Mouse (Mus musculus): ENCODE measurements around the gene Dusp1. TPM values are rescaled to one million over a fixed set of nuclear protein-coding genes. Genes with fewer than 3 reads are reported as not detected.

The Dusp1 gene
- polyA plus RNA-seq, 2 experiments from 2014 or later = 24.6 to 24.7 TPM

DNA sequence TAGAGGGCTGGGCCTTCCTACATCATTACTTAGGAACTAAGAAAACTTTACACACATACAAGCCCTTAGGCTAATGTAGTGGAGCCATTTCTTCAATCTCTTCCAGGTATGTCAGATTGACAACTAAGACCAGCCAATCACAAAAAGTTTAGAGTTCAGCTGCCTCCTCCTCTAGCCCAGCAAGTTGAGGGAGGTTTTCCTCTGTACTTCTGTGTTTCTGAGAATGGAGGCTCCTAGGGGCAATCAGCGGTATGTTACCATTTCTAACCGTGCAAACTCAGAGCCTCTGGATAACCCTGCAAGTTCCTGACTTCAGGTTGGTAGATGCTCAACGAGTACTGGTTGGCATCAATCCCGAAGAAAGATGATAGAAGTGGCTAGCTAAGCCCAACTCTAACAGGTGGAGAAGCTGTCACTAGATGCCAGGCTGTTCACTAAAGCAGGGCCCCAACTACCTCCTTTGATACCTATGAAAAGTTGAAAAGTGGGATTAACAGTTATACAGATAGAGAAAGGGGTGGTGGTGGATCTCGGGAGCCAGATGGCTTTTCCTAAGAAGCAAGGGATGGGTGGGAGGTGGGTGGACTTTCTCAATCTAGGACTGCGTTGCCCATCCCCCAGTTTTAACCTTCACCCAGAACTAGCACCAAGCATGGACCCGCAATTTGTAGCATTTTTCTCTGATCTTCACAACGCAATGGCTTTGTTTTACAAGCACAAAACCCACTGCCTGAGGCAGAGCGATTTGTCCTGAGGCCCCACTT is 1.2 kb downstream of the Dusp1 start:
- peak; percentile 86 for ATAC-seq

DNA sequence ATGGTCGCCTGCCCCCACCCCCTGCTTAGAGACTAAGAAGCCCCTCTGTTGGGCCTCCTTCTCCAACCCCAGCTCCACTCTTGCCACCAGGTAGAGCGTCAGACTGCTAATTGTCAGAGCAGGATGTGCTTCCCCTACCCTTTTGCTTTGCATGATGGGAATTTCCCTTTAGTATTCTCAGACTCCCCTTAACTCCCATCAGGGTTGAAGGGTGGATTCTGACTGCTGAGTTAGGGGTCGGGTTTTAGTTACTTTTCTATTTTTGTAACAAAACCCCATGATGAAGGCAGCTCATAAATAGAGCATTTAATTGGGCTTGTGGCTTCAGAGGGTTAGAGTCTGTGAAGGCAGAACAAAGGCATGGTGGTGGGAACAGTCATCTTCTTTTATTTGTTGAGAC is 8.9 kb downstream of the Dusp1 start:
- peak; percentile 68 for ATAC-seq

- peak; percentile 88 for ATAC-seq
Measured at GRCm38 (mm10) chr17:26551104-26551503, 10.8 kb downstream of the Dusp1 start.

DNA sequence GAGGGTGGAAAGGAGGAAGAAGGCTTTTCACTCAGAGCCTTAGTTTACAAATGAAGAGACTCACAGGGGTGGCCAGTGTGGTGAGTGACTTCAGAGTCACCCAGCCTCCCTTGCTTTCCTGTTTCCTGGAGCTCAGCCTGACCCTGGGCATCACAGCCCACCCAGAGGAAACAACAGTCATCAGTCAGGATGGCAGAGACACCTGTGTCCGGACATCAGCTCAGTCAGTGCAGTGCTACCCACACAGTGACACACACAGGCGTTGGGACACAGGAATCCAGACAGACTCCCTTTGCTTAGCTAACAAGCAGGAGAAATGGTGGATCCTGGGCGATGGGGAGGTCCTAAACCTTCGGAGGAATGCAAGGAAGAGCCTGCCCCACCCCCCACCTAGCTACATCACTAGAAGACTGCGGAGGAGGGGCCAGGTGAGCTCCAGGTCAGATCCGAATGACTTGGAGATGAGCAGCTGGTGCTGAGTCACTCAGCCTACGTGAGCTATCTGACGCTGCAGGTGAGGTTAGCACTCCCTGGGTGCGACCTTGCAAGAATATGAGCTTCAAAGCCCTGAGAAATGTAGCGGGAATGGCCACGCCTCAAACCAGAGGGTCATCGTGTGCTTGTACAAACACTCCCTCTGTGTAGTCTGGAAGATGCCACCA is 12.6 kb downstream of the Dusp1 start:
- no peak for ATAC-seq

DNA sequence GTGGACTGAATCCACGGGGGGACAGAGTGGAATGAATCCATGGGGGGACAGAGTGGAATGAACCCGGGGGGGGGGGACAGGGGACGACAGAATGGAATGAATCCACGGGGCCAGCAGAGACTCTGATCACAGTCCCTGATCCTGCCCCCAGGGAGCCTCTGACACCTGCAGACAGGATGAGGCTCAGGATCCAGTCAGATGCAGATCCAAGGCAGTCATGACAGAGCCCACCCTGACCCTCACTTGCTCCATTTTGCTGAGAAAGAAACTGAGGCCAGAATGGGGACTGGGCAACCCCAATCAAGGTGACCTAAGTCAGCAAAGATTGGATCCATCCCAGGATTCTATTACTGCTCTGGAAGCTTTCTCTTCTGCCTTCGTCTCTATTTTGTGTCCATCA is 13.4 kb downstream of the Dusp1 start:
- ATAC-seq = no peak

DNA sequence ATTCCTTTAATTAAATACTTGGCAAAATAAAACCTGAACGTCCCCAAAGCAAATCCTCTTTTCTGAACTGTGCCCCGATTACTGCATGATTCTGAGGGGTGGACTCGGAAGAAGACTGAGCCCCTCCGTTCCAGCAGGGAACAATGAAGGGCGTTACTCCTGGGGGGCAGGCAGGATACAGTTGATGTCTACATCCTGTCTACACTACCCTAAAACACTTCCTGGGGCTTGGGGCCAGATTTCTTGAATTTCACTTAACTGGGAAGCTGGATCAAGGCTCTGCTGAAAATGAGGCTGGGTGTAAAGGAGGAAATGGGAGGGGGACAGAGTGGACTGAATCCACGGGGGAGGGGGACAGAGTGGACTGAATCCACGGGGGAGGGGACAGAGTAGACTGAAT is 14.2 kb downstream of the Dusp1 start:
- no peak for ATAC-seq

- ATAC-seq = no peak
Measured at GRCm38 (mm10) chr17:26544319-26544963, 17.5 kb downstream of the Dusp1 start.

DNA sequence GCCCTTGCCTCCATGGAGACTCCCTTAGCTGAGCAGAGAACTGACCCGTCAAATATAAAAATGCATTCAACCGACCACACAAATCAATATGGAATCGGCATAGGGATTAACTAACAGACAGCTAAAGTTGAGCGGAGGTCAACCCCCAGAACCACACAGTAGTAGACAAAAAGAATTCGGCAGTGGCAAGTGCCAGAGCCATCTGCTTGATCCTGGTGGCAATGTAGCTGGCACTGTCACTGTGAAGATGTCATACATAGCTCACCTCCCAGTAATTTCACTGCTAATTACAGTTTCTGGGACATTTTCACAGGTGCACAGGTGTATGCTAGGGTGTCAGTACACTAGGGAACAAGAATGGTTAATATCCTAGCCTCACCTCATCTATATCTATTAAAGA is 21.8 kb downstream of the Dusp1 start:
- ATAC-seq = no peak

DNA sequence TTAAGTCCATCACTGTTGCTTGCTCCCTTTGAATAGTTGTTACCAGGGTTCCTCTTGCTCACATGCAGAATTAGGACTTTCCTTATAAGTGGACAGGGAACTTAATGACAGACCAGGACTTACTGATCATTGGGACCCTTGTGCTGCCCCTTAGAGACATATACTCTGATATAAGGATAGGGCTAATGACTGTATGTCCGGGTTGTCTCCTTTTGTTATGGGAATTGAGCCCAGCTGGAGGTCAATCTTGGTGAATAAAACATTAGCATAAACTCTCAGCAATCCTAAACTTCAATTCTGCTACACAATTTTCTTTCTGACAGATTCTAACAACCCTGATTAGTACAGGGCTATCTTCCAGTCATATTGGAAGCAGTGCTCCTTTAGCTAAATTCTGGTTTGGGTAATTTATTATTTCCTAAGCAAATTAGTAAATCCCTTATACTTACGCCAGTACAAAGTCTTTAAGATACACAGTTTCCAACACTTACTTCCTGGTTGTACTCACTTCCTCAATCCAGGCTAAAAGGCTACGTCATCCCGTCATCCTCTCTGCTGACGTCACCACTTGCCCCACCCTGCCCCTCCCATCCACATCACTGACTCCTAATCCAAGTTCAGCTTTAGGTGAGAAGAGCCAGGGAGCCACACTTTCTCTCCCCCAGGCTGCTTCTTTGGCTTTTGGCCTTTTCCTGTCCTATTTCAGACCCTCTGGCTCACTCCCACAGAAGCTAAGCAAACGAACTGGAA is 24.0 kb downstream of the Dusp1 start:
- peak; percentile 37 for ATAC-seq

GRCm38 (mm10) chr17:26535251-26536136 is 26.4 kb downstream of the Dusp1 start:
- no peak for ATAC-seq

- no peak for ATAC-seq
Measured at GRCm38 (mm10) chr17:26534695-26535094, 27.2 kb downstream of the Dusp1 start.

DNA sequence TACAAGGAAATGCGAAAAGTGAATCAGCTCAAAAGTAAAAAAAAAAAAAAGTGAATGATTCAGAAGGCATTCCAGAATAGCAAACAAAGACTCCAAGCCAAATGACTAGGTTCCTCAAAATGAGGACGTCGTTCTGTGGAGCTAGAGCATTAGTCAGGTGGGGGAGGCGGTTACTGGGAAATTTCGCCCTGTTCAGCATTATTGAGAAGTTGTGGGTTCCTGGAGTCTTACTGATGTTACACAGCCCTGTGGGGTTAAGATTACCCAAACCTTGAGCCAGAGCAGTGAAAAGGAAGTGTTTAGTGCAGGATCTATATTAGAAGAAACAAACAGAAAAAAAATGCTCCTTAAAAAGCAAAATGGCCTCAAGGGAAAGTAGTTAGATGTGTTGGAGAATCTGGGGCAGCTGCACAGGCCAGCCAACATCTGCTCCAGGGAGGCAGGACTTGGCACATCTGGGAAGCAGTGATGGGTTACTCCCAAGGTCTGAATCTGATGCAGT is 28.0 kb downstream of the Dusp1 start:
- no peak for ATAC-seq

- peak; percentile 22 for ATAC-seq
Measured at GRCm38 (mm10) chr17:26532476-26533045, 29.4 kb downstream of the Dusp1 start.

DNA sequence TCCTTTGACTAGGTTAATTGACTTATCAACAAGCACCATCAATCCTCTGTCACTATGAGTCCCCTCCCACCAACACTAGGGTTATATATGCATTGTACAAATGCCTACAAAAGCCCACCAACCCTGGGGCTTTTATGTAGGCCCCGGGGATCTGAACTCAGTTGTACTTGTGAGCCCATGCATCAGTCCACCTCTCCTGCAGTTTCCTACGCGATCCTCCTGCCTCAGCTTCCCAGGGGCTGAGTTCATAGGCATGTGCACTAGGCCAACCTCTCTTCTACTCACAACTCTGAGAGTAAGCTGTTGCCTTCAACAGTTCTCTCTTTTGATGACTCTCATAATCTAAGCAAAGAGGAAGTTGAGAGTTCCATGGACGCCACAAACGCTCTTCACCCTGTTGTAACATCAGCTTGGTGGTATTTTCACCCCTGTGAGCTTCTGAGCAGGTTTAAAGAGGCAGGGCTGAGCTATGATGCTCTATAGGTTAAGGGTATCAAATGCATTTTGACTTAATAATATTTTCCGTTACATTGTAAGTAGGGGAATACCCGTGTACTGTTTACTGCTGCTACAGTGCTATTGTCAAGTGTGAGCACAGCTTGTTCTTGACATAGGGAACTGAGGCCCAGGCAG is 30.4 kb downstream of the Dusp1 start:
- ATAC-seq = peak; percentile 90

DNA sequence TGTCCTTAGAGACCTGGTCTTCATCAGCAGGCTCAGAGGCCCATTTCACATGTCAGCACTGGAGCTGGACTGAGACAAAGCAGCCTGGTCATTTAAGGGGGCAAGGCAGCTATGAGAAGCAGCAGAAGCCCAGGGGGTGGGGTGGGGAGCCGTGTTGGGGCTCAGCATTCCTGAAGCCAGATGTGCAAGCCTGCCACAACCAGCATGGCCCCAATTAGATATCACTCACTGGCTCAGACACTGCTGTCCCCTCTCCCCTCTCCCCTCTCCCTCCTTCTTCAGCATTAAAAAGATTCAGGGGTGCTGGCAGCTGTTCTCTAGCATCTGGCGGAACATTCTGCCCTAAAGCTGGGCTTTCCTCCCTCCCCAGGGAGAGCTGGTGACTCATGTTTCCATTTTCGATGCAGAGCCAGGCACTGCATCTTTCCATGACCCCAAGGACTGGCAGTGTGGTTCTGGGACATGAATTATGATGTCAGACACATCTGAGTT is 31.3 kb downstream of the Dusp1 start:
- no peak for ATAC-seq

- no peak for ATAC-seq
Measured at GRCm38 (mm10) chr17:26529791-26530241, 32.1 kb downstream of the Dusp1 start.

DNA sequence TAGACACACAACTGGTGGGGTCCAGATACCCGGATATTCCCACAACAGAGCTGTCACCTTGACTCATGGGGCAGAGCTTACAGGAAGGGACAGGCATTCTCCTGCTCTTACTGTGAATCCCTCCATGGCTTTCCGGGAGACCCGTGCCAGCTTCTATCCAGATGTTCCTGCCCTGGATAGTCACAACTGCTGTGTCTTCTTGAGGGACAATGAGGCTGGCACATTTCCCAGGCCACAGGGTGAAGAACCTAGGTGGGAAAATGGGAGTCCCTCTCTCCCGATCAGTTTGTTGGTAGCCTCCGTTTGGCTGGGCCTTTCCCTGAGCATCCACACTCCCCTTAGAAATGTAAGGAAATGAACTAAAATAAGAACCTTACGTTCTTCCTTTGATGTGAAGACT is 33.2 kb downstream of the Dusp1 start:
- ATAC-seq = no peak

GRCm38 (mm10) chr17:26527291-26527690 is 34.6 kb downstream of the Dusp1 start:
- no peak for ATAC-seq

- ATAC-seq = no peak
Measured at GRCm38 (mm10) chr17:26525316-26525715, 36.6 kb downstream of the Dusp1 start.

DNA sequence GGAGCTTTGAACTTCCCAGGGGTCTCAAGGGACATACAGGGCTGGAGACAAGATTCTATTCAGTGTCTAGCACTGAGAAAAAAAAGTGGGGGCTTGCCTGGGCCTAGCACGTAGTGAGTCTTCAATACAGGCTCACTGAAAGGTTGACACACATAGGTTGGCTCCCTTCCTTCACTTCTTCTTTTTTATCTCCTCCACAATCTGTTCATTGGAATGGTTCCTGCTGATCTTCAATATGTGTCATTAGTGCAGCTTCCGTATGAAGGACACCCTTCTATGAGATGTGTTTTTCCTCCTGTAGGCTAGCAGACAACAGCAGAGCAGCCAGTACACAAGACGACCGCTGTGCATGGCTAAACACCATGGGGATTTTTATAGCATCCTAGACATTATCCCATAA is 37.1 kb downstream of the Dusp1 start:
- no peak for ATAC-seq

DNA sequence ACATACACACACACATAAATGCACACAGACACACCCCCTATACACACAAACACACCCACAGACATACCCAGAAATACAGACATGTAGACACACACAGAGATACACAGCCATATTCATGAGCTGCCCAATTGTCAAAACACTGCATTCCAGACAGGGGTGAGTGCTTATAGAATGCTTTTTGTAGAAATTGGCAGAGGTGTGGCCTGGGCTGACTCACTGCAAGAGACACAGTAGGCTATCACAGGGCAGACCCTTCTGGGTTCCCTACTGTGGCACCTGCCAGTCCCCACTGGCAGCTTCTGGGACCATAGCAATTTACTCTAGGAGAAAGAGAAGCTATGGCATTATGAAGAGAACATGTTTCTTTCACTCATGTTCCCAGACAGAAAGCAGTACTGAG is 37.6 kb downstream of the Dusp1 start:
- ATAC-seq = no peak
